Mouse (Mus musculus) hindbrain, postnatal 0 days (tissue): ENCODE measurements around the gene Pttg1. TPM values are rescaled to one million over a fixed set of nuclear protein-coding genes. Genes with fewer than 3 reads are reported as not detected.

Experiments
- ATAC-seq: fragments of 200-750 bp; cut with Nextera tagmentation; 2 replicates; pipeline ENCODE4 v1.8.0; 2017; ENCODE audit warnings: mild to moderate bottlenecking, moderate TSS enrichment, moderate library complexity
- DNase-seq: peaks from one replicate; pipeline ENCODE4 v3.0.0-alpha.2; 2015; ENCODE audit warnings: low spot score
- H3K27ac ChIP-seq: fragments of 300-500 bp; sonication (generic); 2 replicates; pipeline ENCODE4 v1.5.1; 2014; ENCODE audit warnings: mild to moderate bottlenecking
- H3K27me3 ChIP-seq: fragments of 300-500 bp; sonication (generic); 2 replicates; pipeline ENCODE4 v1.6.1; 2014; ENCODE audit warnings: low read length, mixed read lengths; ENCODE audit not compliant: insufficient read depth
- H3K36me3 ChIP-seq: fragments of 300-500 bp; sonication (generic); 2 replicates; pipeline ENCODE4 v1.6.1; 2014; ENCODE audit warnings: low read length, mixed read lengths; ENCODE audit not compliant: insufficient read depth
- H3K4me1 ChIP-seq: fragments of 300-500 bp; sonication (generic); 2 replicates; pipeline ENCODE4 v1.6.1; 2014; ENCODE audit warnings: antibody characterized with exemption, low read length, mixed read lengths; ENCODE audit not compliant: insufficient read depth
- H3K4me2 ChIP-seq: fragments of 300-500 bp; sonication (generic); 2 replicates; pipeline ENCODE4 v1.6.1; 2014; ENCODE audit warnings: low read depth, mild to moderate bottlenecking, low read length, moderate library complexity, mixed read lengths
- H3K4me3 ChIP-seq: fragments of 300-500 bp; sonication (generic); 2 replicates; pipeline ENCODE4 v1.5.1; 2014; ENCODE audit warnings: low read length
- H3K9ac ChIP-seq: fragments of 300-500 bp; sonication (generic); replicated peaks from 2 replicates; pipeline ENCODE4 v1.6.1; 2014; ENCODE audit warnings: mild to moderate bottlenecking, low read length, moderate library complexity, mixed read lengths
- H3K9me3 ChIP-seq: fragments of 300-500 bp; sonication (generic); 2 replicates; pipeline ENCODE4 v1.6.1; 2016; ENCODE audit warnings: low read length, mixed read lengths
- CTCF ChIP-seq: IDR thresholded peaks from 2 replicates; pipeline ENCODE4 v1.5.1; 2016; ENCODE audit warnings: antibody characterized with exemption, control low read depth, low read depth
- WGBS: fragments of 180-500 bp; shearing (Covaris S2); extraction: QIAGEN DNeasy Blood & Tissue Kit; methylation state at CpG from one replicate; pipeline ENCODE4 v1.1.7; 2014; 5-methylcytosine and 5-hydroxymethylcytosine counted together
- polyA plus RNA-seq: library from polyadenylated mRNA; unstranded; fragments of >200 nt; fragmentation: Nextera tagmentation; extraction: Ambion mirVana; gene quantifications from 2 replicates; pipeline ENCODE4 v1.2.1, GENCODE M21; 2015
- total RNA-seq: library from RNA; depleted of rRNA; stranded (reverse); fragments of >200 nt; gene quantifications from 2 replicates; pipeline ENCODE4 v1.2.3, GENCODE M21; 2014

Gene Pttg1
- total and polyA plus RNA-seq, 2 experiments from 2014 or later = 23.6 to 80.5 TPM

DNA sequence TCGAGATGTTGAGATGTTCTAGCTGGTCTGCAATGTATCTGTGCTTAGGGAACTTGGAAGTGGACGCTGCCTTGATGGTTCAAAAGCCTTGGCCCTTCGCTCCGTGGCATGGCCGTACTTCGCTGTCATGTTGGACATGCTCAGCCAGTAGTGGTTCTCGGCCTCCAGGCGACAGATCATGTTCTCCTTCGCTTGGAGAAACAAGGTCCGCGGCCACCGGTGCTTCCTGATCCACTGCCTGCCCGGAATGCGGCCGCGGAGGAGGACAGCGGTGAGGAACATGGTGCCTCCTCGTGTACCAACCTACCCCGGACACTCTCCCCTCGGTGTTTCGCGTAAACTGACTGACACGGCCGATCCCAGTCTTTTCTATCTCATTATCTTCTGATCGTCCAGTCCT lies 37.2 kb upstream of the Pttg1 start:
- no peak overlapping the region for H3K9ac ChIP-seq
- no peak for ATAC-seq
- H3K27me3 ChIP-seq = no peaks in the 10 kb centered on the region
- no peak for TF ChIP-seq CTCF
- DNase-seq = no peak
- H3K9me3 ChIP-seq = no peaks in the 10 kb centered on the region
- 94% methylated on average over 25 of the region's 25 CpGs for WGBS
- H3K4me2 ChIP-seq = no peak overlapping the region
- no peaks in the 10 kb centered on the region for H3K4me1 ChIP-seq
- H3K27ac ChIP-seq = no peak overlapping the region
- H3K4me3 ChIP-seq = no peak overlapping the region
- H3K36me3 ChIP-seq = no peaks in the 10 kb centered on the region

DNA sequence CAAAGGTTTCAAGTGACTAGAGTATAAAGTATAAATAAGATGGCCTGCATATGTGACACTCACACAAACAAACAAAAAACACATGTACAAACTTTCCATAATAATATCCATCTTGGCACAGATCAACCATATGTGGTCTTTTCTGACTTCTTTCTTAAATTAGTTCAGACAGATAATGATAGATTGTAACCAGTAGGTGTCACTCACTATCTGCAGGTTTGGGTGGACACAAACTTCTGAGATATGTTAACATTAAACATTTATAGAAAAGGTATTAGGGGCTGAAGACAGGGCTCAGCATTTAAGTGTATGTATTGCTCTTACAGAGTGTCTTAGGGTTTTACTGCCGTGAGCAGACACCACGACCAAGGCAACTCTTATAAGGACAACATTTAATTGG lies 26.2 kb upstream of the Pttg1 start:
- no peak for DNase-seq
- WGBS = 84% methylated on average over 2 of the region's 2 CpGs
- Histone ChIP-seq H3K9me3 (no peaks in the 10 kb centered on the region), H3K4me1 (no peaks in the 10 kb centered on the region), H3K27ac (no peak overlapping the region), H3K36me3 (peaks cover 4% of the 10 kb centered on the region; the same call in 1 of the 2 replicates), H3K4me3 (no peak overlapping the region), H3K4me2 (no peak overlapping the region), H3K27me3 (no peaks in the 10 kb centered on the region), H3K9ac (no peak overlapping the region)
- no peak for ATAC-seq
- peak; percentile 40 for TF ChIP-seq CTCF

DNA sequence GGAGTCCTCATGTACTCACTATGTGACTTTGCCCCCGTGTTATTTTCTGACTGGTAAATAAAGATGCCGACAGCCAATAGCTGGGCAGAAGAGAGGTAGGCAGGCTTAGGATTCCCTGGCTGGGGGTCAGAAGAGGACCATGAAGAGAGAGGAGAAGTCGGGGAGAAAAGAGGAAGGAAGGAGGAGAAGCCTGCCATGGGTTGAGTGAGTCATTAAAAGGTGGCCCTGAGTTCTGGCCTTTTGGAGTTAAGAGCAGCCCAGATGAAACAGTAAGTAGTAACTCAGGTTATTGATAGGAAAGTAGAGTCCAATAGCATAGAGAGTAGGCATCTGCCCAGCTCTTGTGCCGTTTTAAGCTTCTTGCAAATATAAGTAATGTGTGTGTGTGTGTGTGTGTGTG lies 25.3 kb upstream of the Pttg1 start:
- Histone ChIP-seq H3K9ac (no peak overlapping the region), H3K4me2 (no peak overlapping the region), H3K4me1 (no peaks in the 10 kb centered on the region), H3K36me3 (peaks cover 11% of the 10 kb centered on the region; the same call in 1 of the 2 replicates), H3K27me3 (no peaks in the 10 kb centered on the region), H3K4me3 (no peak overlapping the region), H3K9me3 (no peaks in the 10 kb centered on the region), H3K27ac (no peak overlapping the region)
- WGBS = 66% methylated on average over 4 of the region's 4 CpGs
- ATAC-seq = no peak
- no peak for TF ChIP-seq CTCF
- DNase-seq = no peak

DNA sequence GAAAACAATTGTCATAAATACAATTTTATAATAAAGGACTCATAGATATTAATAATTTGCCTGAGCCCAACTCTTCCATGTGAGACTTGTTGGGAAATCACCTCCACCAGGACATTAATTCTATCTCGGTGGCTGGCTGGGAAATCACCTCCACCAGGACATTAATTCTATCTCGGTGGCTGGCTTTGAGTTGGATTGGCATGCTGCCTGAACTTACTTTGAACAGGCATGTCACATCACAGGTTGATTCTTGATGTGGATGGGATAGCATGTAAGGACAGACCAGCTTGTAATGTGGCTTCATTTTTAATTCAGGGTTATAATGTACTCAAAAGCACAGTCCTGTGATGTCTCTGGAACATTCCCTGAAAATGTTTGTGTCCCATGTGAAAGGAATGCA lies 23.9 kb upstream of the Pttg1 start:
- no peak overlapping the region for H3K4me2 ChIP-seq
- DNase-seq (no peak), ATAC-seq (no peak)
- whole genome bisulfite sequencing = 69% methylated on average over 2 of the region's 2 CpGs
- H3K27ac ChIP-seq = no peak overlapping the region
- H3K4me3 ChIP-seq = no peak overlapping the region
- peaks cover 24% of the 10 kb centered on the region for H3K36me3 ChIP-seq
- TF ChIP-seq CTCF = no peak
- no peaks in the 10 kb centered on the region for H3K9me3 ChIP-seq
- no peaks in the 10 kb centered on the region for H3K4me1 ChIP-seq
- no peak overlapping the region for H3K9ac ChIP-seq
- no peaks in the 10 kb centered on the region for H3K27me3 ChIP-seq

DNA sequence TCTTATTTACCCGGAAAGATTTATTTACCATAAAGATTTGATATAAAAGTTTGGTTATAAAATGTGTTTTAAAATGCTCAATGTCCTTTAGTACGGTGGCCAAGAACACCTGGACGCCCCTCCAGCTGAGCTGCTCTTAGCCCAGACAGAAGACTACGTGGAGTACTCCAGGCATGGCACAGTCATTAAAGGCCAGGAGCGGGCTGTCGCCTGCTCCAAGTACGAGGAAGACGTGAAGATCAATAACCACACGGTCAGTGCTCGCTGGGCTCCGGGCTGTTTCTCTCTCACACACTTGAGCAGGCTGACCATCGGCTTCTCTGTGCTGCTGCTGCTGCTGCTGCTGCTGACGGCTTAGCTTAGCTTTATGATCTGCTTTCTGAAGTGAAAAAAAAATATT lies 17.1 kb upstream of the Pttg1 start:
- no peak for TF ChIP-seq CTCF
- 95% methylated on average over 13 of the region's 13 CpGs for WGBS
- Histone ChIP-seq H3K36me3 (peaks cover 86% of the 10 kb centered on the region), H3K4me1 (no peaks in the 10 kb centered on the region), H3K4me3 (no peak overlapping the region), H3K4me2 (no peak overlapping the region), H3K9ac (no peak overlapping the region), H3K9me3 (no peaks in the 10 kb centered on the region), H3K27ac (no peak overlapping the region), H3K27me3 (no peaks in the 10 kb centered on the region)
- ATAC-seq (no peak), DNase-seq (no peak)

DNA sequence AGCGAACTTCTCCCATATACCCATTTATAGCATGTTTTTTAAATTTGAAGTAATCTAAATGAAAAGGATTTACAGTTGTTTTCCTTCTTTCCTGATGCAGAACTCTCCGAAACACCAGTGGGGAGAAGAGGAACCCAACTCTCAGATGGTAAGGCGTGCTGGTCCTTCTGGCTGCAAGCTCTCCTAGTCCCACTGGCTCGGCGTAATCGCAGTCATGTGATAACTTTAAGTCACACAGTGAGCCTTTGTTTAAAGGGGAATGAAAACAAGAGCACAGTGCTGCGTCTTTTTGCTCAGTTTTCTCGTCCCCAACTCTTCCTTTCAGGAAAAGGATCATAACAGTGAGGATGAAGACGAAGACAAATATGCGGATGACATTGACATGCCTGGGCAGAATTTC lies 15.1 kb upstream of the Pttg1 start:
- Histone ChIP-seq H3K27me3 (no peaks in the 10 kb centered on the region), H3K4me3 (no peak overlapping the region), H3K36me3 (peaks cover 79% of the 10 kb centered on the region), H3K4me2 (no peak overlapping the region), H3K9ac (no peak overlapping the region), H3K27ac (no peak overlapping the region), H3K4me1 (no peaks in the 10 kb centered on the region), H3K9me3 (no peaks in the 10 kb centered on the region)
- ATAC-seq = no peak
- no peak for TF ChIP-seq CTCF
- no peak for DNase-seq
- 95% methylated on average over 10 of the region's 10 CpGs for WGBS

DNA sequence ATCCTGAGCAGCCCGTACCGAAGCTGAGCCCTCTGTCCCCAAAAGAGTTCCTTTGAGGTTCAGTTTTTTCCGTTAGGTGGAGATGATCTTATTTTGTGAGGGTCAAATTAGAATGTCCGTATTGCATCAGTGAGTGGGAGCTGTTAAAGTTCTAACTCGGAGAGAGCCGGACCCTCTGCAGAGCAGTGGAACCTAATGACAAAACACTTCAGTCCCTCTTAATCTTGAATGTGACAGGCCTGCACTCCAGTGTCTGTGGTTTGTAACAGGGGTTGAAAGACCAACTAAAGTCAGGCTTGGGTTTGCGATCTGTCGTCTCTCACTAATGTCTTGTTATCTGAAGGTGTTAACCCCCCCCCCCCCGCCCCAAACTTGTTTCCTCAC lies 8.0 kb upstream of the Pttg1 start:
- H3K27me3 ChIP-seq = no peaks in the 10 kb centered on the region
- peak overlapping the region; percentile 77 for H3K27ac ChIP-seq
- DNase-seq (no peak), ATAC-seq (peak; percentile 52)
- H3K4me3 ChIP-seq = peak overlapping the region; percentile 85
- peaks cover 7% of the 10 kb centered on the region; the same call in 1 of the 2 replicates for H3K4me1 ChIP-seq
- peaks cover 13% of the 10 kb centered on the region; the same call in 1 of the 2 replicates for H3K36me3 ChIP-seq
- 6% methylated on average over 9 of the region's 9 CpGs for WGBS
- H3K9me3 ChIP-seq = no peaks in the 10 kb centered on the region
- H3K9ac ChIP-seq = peak overlapping the region; percentile 76
- H3K4me2 ChIP-seq = peak overlapping the region; percentile 85
- no peak for TF ChIP-seq CTCF
